Mouse (Mus musculus) kidney, adult 9 months (tissue): ENCODE results near the gene Srrt.

Source experiments
- DNase-seq: peaks from one replicate; pipeline ENCODE4 v3.0.0; 2022

Gene Srrt

DNA sequence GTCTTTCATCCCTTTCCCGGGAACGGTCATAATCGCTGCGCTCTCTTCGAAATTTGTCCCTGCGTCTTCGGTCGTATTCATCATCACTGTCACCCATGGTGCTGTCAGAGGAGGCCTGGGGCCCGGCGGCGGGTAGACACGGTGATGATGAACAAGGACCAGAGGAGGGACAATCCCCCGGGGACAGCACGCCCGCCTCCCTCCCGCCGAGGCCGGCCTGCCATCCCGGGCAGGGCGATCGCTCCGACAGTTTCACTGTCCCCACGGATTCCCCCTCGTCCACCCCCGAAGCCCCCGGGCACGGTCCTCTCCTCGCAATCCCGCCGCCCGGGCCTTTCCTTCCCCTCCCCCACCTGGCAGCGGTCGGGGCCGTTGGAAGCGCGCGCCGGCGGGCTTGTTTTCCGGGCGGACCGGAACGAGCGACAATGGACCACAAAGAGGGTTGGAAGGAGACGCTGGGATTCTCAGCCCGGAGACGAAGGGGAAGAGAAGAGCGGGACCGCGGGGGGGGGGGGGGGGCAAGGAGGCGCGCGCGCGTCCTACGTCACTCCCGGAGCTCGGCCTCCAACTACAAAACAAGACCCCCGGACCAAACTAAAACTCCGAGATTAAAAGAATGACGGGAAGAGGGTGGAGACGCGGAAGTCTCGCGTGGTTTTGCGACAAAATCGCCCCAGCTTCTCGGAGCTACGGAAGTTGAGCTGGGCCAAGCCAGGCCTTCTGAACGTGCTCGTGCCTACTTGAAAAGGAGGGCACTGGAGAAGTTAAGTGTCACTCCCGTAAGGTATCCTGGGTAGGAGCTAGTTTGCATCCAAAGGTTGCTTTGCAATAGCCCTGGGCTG is at the start of gene Srrt:
TSS of gene Srrt (minus strand) at position 604 of the 842 bp plus-strand sequence.
- peak; percentile 94 for DNase-seq

DNA sequence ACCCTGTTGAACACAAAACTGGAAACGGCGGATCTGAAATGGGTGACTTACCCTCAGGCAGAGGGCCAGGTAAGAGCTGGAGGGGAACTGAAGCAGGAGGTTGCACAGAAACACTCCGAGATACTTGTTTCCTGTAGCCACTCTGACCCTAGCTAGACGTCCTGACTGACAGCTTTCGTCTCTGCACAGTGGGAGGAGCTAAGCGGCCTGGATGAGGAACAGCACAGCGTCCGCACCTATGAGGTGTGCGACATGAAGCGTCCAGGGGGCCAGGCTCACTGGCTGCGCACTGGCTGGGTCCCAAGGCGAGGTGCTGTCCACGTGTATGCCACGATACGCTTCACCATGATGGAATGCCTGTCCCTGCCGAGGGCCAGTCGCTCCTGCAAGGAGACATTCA is 46.6 kb upstream of the Srrt start:
- DNase-seq = no peak

DNA sequence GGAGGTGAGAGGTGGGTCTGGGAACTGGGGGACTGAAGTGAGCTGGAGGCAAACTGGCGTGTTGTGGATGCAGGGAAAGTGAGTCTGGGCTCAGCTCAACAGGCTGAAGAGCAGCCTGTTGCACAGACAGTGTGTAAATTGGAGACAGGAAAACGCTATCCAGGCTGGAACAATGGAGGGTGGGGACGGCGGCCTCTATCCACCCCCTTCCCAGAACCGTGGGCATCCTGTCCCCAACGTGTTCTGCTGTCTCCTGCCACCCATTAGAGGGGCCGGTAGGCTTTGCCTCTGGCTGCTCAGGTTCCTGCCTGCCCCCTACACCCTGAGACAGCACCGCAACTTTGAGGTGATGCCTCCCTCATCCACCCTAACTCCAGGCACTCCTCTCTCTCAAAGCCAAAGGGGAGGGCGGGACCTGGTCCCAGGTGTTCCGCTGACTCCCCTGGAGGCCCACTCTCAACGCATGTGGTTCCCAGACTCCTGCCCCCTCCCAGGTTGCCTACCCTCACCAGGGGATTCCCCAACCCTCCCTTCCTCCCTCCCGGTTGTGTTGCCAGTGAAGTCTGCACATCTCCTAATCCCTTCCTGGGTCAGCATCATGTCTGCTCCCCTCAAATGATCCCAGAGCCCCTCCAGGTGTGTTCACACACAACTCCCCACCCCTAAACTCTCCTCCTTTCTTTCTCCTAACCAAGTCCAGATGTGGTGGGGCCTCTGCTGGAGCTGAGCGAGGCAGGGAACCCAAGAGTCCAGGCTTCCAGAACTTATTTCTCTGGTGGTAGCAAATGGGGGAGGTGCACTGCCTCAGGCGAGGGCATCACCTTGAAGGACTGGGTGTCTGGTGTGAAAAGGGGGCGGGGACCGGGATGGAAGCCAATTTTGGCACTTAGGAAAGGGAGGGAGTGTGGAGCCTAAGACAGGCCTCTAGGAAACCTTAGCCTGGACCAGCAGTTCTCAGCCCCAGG is 44.8 kb upstream of the Srrt start:
- DNase-seq = peak; percentile 79

DNA sequence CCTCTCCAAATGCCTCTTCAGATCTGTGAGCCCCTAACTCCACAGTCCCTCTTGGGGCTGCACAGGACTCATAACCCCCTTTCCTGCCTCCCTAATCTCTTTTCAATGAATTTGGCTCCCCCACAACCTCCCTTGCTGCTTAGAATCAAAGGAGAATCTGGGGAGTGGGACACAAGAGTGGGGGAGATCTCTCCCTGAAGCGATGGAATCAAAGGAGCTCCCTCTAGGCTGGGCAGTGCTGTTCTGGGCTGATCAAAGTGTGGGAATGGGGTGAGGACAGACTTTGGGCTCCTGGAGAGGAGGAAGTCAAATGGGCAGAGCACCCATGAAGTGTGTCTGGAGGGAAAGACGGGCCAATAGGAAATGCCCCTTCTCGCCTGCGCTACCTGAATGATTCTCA is 43.9 kb upstream of the Srrt start:
- no peak for DNase-seq

DNA sequence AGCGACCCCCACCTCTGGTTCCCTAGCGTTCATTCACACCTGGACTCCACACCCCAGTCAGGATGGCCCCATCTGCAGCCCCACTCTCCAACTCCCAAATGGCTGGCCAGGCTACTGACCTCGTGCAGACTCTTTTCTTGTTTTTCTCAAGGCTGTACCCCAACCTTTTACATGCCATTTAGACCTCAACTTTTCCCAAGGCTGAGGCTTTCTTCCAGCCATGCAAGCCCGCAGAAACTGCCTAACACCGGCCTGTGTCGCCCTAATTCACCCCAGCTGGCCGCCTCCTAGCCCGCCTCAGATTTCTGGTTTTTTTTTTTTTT is 43.5 kb upstream of the Srrt start:
- no peak for DNase-seq

DNA sequence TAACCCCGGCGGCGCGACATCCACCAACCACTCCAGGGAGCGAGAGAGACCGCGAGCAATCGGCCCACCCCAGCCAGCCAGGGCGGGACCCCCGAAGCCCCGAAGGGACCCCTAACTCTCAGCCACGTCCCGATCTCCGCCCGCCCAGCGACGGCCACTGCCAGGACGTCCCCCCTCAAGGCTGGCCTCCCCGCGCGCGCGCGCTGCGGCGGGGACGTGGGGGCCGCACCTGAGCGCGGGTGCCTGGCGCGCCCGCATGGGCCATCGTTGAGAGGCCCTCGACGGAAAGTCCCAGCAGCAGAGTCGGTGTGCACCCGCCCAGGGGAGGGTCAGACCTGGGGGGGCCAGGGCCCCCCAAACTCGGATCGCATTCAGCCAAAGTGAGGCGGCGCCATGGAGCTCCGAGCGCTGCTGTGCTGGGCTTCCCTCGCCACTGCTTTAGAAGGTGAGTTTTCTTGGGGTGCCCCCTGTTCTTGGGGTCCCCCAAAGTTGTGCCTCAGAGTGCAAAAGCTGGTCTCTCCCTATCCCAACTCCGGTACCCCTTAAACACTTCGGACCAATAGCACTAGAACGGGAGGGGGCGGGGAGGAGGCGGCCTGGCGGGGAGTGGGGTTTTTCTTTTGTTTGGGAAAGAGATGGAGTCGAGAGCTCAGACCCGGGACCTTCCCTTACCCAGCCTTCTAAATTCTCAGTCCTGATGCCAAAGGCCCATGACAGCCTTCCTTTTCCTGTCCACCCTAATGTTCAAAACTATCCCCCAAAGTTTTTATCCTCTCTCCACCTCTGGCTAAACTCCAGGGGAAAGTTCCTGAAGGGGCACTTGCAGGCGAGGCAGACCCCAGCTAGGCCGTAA is 43.0 kb upstream of the Srrt start:
- DNase-seq = no peak

DNA sequence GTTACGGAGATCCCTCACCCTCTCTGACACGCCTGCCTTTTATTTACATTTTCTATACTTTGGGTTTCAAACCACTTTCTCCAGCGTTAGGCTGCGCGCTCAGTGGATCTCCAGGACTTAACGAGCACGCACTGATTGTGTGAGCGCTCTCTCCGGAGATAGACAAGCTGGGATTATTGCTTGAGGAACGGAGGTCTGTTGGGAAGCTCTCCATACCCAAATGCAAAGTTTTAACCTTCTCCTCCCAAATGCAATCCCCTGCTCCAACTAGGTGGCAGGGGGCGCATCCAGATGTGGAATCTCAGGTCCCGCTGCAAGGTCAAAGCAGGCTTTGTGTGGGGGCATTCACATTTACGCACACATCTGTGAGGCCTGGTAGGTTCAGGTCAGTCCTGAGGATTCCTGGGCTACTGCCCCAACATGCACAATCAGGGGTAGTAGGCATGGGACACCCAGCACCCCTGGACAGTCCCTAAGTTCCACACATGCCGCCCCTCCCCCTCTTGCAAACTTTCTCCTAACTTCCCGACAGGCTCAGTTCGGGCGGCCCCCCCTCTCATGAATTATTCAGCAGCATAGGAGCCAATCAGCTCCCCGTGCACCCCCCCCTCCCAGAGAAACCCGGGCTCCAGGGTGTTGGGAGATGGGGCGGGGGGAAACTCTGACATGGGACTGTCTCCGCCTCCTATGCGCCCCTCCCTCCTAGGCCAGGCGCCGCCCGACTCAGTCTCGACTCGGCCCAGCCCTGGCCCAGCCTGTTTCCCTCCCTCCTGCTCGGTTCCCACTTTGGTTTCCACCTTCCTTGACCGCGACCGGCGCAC is 42.1 kb upstream of the Srrt start, which contains the start of gene Ephb4:
TSS of gene Ephb4 (plus strand) at position 726 of the 821 bp plus-strand sequence.
- DNase-seq = peak; percentile 99

DNA sequence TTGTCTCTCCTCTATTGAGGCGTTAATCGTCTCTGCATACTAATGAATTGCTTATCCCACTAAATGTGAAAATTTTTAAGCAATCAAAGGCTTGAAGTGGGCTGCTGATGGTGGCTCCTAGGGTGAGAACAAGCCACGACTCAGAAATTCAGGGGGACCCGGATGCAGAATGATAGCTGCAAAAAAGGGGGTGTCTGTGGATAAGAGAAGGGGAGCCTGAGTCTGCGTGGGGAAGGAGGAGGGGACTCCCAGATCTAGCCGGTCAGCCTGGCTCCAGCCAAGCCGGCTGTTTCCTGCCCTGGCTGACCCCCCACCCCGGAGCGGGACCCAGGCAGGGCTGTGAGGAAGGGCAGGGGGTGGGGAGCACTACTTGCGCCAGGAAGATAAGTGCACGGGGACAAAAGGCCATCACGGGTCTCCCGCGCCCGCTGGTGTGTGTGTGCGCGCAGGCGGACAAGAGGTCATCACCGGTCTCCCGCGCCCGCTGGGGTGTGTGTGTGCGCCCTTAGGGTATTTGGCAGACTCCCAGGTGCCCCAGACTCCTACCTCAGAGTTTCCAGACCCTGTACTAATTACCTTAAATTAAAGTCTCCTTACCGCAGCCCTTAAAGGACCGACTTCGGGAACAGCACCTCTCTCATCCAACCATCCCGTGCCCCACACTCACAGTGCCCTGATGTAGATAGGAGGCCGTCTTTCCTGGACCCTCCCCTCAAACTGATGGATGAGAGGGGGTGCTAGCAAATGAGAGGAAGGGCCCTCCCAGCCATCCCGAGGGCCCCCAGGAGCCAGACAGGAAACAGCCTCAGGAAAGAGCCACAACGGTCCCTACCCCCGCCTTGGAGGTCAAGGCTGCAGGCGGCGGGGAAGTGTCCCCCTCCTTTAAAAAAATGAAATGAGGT is 41.3 kb upstream of the Srrt start:
- peak; percentile 90 for DNase-seq

DNA sequence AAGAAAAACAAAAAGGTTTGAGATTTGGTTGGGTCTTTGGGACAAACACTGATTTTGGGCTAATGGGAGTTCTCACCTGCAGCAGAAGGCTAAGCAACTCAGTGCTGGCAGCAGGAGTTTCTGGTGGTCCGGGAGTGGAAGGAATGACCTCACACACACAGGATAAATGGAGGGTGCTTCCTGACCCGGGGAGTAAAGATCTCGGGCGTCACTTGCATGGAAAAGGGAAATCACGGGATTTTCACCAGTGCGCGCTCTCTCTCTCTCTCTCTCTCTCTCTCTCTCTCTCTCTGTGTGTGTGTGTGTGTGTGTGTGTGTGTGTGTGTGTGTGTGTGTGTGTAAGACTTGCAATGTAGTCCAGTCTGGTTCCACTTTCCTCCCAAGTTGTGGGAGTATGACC is 40.4 kb upstream of the Srrt start:
- peak; percentile 53 for DNase-seq

DNA sequence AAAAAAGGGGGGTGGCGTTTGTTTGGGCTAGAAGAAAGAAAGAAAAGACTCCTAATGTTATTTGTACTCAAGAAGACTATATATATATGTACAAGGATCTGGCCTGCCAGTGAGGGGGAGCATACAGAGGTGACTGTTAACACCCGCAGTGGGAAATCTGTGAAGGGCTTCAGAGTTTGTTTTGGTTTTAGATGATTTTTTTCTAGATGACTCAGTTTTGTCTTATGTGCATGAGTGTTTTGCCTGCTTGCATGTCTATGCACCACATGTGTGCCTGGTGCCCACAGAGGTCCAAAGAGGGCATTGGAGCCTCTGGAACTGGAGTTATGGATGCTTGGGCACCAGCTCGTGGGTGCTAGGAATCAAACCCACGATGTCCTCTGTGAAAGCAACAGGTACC is 39.5 kb upstream of the Srrt start:
- no peak for DNase-seq

DNA sequence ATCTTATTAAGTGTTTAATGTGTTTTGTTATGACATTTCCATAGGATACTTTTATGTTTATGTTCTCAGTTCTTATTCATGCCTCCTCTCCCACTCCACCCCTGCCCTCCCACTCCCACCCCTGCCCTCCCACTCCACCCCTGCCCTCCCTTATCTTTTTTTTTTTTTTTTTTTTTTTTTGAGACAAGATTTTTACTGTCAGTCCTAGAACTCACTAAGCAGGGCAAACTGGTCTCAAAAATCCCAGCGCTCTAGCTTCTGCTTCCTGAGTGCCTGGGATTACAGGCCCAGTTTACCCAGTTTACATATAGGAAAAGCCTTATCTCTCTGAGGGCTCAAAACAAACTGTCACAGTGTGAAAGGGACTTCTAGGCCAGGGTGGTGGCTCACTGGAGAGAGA is 38.9 kb upstream of the Srrt start:
- DNase-seq = no peak

DNA sequence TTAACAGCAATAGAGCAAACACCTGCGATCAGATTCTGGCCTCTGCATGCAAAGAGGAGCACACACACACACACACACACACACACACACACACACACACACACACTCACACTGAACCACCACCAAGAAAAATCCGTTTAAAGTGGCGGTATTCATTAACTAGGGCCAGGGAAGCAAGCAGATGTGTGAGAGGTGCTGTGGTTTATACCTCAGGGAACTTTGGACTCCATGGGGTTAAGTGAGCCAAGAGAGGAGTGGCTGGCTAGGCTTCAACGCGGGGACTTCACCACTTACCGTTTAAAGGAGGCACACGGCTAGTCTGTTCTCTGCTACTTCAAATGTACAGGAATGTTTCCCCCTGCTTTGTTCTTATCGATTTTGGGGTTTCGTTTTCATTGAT is 38.3 kb upstream of the Srrt start:
- DNase-seq = peak; percentile 93

DNA sequence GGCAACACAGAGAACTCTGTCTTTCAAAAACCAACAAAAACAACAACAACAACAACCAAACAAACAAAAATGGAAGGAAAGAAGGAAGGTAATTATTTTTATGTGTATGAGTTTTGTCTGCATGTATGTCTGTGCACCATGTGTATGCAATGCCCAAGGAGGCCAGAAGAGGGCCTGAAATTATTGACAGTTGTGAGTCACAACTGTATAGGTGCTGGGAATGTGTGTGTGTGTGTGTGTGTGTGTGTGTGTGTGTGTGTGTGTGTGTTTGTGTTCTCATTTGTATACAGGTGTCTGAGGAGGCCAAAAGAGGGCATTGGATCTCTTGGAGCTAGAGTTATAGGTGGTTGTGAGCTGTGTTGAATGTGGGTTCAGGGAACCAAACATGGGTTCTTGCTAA is 36.4 kb upstream of the Srrt start:
- no peak for DNase-seq

DNA sequence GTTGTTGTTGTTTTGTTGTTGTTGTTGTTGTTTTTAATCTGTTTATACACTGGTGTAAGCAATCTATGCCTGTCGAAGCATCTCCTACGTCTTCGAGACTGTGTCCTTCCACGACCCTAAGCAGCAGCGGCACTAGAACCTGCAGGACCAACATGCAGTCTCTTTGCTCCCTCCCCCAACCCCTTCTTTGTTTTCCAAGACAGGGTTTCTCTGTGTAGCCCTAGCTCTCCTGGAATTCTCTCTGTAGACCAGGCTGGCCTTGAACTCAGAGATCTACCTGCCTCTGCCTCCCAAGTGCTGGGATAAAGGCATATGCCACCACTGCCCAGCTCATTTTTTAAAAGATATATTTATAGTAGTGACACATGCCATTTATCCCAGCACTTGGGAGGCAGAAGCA is 35.9 kb upstream of the Srrt start:
- no peak for DNase-seq

DNA sequence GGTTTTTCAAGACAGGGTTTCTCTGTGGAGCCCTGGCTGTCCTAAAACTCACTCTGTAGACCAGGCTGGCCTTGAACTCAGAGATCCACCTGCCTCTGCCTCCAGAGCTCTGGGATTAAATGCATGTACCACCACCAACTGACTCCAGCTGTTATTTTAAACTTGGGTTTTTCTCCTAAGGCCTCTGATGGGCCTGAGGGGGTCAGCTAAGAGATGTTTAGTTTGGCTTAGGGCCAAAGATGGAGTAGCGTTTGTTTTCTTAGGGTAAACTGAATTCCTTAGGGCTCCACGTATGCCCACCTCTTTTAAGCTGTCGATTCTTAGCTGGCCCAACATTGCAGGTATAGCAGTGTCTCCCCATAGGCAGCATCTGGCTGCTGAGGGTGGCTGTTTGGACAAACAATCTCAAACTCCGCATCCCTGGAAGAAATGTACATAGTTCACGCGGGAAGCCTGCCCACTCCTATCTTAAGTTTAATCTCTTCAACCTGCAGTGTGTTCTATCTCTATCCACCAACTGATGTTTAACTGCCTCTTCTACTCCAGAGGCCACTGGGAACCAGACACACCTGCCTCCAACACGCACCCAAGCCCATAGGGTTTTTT is 35.0 kb upstream of the Srrt start:
- DNase-seq = no peak

DNA sequence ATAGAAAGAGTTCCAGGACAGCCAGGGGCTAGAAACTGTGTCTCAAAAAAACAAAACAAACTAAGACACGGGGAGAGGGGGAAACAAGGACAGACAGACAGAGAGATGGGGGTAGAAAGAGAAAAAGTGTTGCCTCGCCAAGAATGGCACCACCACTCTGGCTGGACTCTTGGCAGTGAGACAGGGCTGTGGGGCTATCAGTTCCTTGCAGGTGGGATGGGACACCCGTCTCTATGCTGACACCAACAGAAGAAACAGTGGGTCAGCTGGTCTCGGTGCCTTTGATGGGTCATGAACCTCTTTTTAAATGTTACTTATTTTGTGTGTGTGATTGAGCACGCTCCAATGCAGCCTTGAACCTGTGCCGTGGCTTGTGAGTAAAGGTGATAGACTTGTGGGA is 32.7 kb upstream of the Srrt start:
- no peak for DNase-seq

DNA sequence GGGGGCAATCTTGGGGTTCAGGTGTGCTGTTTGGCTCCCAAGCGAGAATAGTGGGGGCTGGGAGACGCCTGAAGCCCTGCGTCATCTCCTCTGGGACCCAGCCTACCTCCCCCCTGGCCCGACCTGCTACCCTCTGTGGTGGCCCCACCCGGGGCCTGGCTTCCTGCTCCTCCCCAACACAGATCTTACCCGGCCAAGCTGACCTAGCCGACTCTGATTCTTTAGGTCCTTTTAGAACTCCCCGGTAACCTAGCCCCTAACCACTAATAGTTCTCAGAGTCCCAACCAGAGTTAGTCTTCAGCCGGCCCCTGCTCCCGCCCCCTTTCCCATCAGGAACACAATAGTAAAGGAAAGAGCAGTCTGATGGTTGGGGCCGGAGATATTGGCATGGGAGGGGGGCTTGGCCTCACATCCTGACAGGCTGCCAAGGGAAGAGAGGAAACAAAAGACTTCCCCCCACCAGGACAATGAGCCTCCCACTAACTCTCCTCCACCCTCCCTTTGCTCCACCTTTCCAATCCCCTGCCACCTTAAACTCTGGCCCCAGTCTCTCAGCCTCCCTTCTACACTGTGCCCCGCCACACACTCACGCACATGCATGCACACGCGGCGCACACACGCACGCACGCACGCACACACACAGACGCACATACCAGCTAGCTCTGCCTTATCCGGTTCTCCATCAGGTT is 32.0 kb upstream of the Srrt start:
- peak; percentile 70 for DNase-seq

DNA sequence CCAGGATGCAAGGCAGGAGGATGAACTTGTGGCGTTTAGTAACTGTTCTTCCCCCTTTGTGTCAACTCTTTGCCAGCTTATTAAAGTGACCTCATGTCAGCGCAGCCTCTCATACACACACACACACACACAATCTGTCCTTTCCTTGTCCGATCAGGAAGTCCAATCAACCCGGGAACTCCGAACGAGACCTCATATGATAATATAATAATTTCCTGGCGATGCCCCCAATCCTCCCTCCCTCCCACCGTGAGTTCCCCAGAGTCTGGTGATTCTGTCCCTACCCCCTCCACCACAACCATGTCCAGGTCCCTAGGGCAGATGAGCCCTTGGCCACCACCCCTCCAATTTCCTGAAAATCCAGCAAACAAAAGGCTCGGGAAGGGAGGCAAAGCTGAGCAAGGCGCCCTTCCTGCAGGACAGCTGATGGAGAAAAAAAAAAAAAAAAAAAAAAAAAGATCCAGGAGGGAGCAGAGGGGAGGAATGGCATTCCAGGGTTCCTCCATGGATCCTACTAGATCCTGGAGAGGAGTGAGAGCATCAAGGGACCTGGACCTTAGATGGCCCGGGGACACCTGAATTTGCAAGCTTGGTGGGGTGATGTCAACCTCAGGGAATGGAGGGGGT is 31.3 kb upstream of the Srrt start:
- peak; percentile 77 for DNase-seq

DNA sequence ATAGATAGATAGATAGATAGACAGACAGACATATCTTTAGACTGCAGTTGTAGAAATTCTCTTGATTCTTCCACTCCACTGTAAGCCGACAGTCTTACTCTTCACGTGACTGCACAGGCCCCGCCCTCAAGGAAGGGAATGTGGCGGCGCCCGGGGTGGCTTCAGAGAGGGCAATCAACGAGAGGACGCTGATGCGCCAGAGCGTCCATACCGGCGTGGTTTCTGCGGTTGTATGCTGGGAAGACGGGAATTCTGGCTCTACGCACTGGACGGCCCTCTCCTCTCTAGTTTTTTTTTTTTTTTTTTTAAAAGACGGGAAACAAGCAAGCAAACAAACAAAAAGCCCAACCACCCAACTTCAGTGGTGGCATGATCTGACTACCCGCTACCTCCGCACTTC is 30.8 kb upstream of the Srrt start:
- DNase-seq = peak; percentile 95
